Mouse (Mus musculus): ENCODE results near the gene Atp13a1.

DNA sequence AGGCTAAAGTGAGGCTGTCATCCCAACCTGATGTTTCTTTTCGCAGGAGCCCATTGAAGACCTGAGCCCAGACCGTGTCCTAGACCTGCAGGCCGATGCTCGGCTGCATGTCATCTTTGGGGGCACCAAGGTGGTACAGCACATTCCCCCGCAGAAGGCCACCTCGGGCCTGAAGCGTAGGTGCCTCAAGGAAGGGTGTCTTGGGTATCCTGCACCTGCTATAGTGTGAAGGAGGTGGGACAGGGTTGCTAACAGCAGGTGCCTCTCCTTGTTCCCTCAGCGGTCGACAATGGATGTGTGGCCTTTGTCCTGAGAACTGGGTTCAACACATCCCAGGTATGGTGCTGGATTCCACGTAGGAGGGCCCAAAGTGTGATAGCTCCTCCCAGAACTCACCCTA, 6.7 kb downstream of the Atp13a1 start:
- TF ChIP-seq POLR2A (IDR thresholded peaks at IDR 0.05; ENCODE audit: low read depth, low read length) (no peak), CTCF (IDR thresholded peaks at IDR 0.05; ENCODE audit: extremely low read depth, insufficient read depth, insufficient read length, insufficient replicate concordance) (no peak)
